Mouse (Mus musculus): ENCODE measurements at regions not wholly inside any gene's neighbourhood (a gene's known extent, or its start where the extent isn't known, plus 50 kb on each side); places are given as distances from the start of the nearest gene placed in this dataset.

DNA sequence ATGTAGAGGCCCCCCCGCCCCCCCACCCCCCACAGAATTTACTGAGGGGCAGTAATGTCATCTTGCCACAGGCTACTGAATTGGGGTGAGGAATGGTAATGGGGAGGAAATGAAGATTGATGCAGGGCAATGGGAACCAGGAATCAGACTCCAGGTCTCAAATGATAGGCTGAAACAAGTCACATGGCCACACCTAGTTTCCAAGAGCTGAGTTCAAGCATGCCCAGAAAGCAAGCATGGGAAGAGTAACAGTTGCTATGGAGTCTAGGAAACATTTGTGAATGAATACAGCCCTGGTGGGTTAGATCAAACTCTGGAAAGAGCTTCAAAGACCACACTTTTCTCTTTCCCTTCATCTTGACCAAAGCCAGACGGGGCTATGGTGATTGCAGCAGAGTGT is 104.3 kb upstream of the Ptch1 start:
- no peak for TF ChIP-seq CTCF (conservative IDR thresholded peaks at IDR 0.05; ENCODE audit: insufficient read depth, insufficient read length, low read depth, low read length)
- no peak for TF ChIP-seq POLR2A (IDR thresholded peaks at IDR 0.05; ENCODE audit: low read depth, low read length)
